Mouse (Mus musculus) liver, embryonic 14.5 days (tissue): ENCODE results near the gene Myt1l.
A peak's percentile ranks its signal among the peaks of the same experiment; 100 is the strongest.

Experiments
- CTCF ChIP-seq: IDR thresholded peaks from 2 replicates; pipeline ENCODE4 v1.5.1; 2016; ENCODE audit warnings: antibody characterized with exemption, low read depth, control low read depth
- EP300 ChIP-seq: IDR thresholded peaks from 2 replicates; pipeline ENCODE4 v1.6.1; 2016; ENCODE audit warnings: antibody characterized with exemption, low read depth

- TF ChIP-seq CTCF, result peak; percentile 73
- no peak for TF ChIP-seq EP300
Observed at GRCm38 (mm10) chr12:29882871-29883617, 354.9 kb downstream of the Myt1l start.
